Mouse (Mus musculus) spleen, adult 10 weeks (tissue): ENCODE results near the gene Wdcp. TPM values are rescaled to one million over a fixed set of nuclear protein-coding genes. Genes with fewer than 3 reads are reported as not detected.

Experiments used
- polyA plus RNA-seq: library from polyadenylated mRNA; stranded (reverse); fragments of 350-450 nt; fragmentation: Illumina TruSeq; extraction: RNeasy Lipid Tissue Mini Kit (QIAGEN cat#74804); gene quantifications from one replicate; pipeline ENCODE4 v1.2.3, GENCODE M21; 2015; ENCODE audit warnings: low replicate concordance; ENCODE audit not compliant: insufficient read depth

Gene Wdcp
- polyA plus RNA-seq, result 11.7 TPM

GRCm38 (mm10) chr12:4842890-4843597 lies at the start of gene Wdcp:
Wdcp (plus strand) TSS chr12:4843303.

DNA sequence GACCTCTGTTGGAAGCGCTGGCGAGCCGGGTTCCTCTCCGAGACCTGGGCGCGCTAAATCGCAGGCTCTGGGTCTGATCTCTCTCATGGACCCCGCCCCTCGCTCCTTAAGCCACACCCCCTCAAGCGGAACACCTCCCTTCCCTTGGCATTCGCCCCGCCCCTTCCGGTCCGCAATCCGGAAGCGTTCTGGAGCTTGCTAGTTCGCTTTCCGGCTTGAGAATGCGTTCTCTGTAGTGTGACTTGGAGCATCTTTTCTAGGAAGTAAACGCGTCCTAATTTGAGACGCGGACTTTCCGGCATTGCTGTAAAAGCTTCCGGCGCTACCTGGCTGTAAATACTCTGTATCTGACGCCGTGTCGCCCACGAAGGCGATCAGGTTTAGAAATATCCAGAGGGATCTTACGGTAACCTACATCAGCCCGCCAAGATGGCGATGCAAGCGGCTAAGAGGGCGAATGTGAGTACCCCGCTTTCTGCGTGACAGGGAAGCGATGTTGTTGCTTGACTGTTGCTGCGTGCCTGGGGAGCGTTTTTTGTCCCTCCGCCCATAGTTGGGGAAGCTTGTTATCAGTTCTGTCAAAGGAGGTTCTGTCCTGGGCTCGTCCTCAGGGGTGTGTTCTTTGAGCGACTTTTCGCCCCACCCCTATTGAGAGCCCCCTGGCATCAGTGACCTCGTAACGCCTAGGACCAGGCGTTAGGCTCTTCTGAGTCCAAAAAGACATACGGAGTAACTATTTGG lies 25.6 kb upstream of the Wdcp start, which contains the start of gene Sf3b6:
Gene Sf3b6, plus strand, starts transcription at position 184 of the 741 bp plus-strand sequence.

DNA sequence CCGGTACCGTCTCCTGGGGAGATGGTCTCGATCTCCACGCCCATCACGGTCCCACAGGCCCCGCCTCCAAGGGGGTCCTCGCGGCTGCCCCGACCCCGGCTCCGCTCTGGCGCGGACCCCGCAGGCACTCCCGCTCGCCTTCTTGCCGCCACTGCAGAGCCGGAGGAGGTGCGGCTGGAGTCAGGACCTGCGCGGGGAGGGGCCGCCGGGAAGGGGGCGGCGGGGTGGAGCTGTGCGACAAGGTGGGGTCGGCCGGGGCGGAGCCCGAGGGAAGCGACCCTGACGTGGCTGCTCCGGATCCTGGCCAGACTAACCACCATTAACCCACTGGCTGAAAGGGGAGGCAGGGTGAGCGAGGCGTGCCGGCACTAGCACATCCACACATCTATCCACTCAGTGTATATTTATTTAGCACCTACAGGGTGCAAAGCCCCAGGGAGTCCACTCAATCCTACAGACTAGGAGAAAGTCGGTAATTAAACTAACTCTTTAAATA lies 1.7 kb upstream of the Wdcp start, which contains the start of gene Fkbp1b:
Gene Fkbp1b, minus strand, starts transcription at position 200 of the 496 bp plus-strand sequence.

GRCm38 (mm10) chr12:4874161-4874927 lies 31.2 kb downstream of the Wdcp start, which contains the start of gene Mfsd2b:
Mfsd2b (minus strand) TSS chr12:4874359.

DNA sequence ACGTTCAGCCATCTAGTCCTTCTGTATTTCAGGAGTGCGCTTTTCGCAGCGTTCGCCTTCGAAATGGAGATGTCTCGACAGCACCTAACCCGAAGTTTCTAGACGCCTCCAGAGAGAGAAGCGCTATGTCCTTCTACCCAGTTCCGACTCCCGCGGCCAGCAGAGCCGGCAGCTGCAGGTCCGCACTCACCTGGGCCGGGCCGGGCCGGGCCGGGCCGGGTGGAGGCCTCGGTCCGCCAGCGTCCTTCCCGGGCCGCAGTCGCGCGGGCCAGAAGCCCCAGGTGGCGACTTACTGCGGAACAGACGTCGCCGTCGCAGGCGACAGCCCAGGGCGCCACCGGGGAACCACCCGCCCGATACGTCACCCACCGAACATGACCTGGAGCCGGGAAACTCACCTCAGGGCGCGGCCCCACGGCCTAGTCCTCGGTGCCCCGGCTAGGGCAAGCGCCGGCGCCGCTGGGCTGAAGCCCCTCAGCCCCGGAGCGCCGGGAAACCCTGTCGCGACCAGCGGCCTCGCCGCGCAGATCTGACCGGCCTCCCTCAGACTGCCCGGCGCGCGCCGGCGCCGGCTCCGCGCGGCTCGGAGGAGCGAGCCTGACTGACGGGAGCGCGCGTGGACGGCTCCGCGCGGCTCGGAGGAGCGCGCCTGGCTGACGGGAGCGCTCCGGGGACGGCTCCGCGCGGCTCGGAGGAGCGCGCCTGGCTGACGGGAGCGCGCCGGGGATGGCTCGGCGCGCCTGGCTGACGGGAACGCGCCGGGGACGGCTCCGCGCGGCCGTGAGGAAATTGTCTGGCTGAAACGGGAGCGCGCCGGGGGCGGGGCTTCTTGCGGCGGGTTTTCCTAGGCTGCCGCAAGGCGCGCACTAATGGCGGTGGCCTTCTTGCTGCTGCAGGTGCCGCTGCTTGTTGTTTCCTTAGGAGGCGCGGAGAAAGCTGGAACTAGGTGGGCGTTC lies 64.1 kb downstream of the Wdcp start, which contains the start of gene Ubxn2a:
Gene Ubxn2a, minus strand, starts transcription at position 755 of the 956 bp plus-strand sequence.

Other genes with a start within 250 kb of the Wdcp start
- gene Fam228a, start 104.9 kb upstream of the Wdcp start, polyA plus RNA-seq, result 0.15 TPM
- 0.29 TPM for gene Pfn4, start 74.3 kb upstream of the Wdcp start, polyA plus RNA-seq
- 1.3 TPM for gene Fam228b, start 74.0 kb upstream of the Wdcp start, polyA plus RNA-seq
- 201 TPM for gene Sf3b6, start 25.8 kb upstream of the Wdcp start, polyA plus RNA-seq
- gene Fkbp1b, start 1.7 kb upstream of the Wdcp start, polyA plus RNA-seq, result 1.4 TPM
- 9.1 TPM for gene Mfsd2b, start 31.1 kb downstream of the Wdcp start, polyA plus RNA-seq
- gene Ubxn2a, start 64.4 kb downstream of the Wdcp start, polyA plus RNA-seq, result 40.1 TPM
- gene Atad2b, start 74.0 kb downstream of the Wdcp start, polyA plus RNA-seq, result 41.0 TPM